Mouse (Mus musculus) C2C12 (cell line): ENCODE data around the gene Phldb1.

Experiments used
- CTCF ChIP-seq: IDR thresholded peaks from one replicate; pipeline ENCODE4 v1.5.1; 2011; ENCODE audit not compliant: control insufficient read depth, insufficient read depth, insufficient read length
- FOSL1 ChIP-seq: IDR thresholded peaks from one replicate; pipeline ENCODE4 v1.8.0; 2011; ENCODE audit warnings: mild to moderate bottlenecking, low read length; ENCODE audit not compliant: poor library complexity, insufficient read depth, severe bottlenecking
- MAX ChIP-seq: IDR thresholded peaks from one replicate; pipeline ENCODE4 v1.6.1; 2011; ENCODE audit warnings: mild to moderate bottlenecking, control low read depth
- MYOD1 ChIP-seq: IDR thresholded peaks from one replicate; pipeline ENCODE4 v1.6.1; 2011; ENCODE audit warnings: low read depth; ENCODE audit not compliant: control insufficient read depth, insufficient read length
- MYOG ChIP-seq: IDR thresholded peaks from one replicate; pipeline ENCODE4 v1.6.1; 2011; ENCODE audit not compliant: control insufficient read depth, insufficient read length; ENCODE audit errors: extremely low read depth
- USF1 ChIP-seq: IDR thresholded peaks from one replicate; pipeline ENCODE4 v1.6.1; 2011; ENCODE audit warnings: low read depth, mild to moderate bottlenecking, control low read depth, moderate library complexity

DNA sequence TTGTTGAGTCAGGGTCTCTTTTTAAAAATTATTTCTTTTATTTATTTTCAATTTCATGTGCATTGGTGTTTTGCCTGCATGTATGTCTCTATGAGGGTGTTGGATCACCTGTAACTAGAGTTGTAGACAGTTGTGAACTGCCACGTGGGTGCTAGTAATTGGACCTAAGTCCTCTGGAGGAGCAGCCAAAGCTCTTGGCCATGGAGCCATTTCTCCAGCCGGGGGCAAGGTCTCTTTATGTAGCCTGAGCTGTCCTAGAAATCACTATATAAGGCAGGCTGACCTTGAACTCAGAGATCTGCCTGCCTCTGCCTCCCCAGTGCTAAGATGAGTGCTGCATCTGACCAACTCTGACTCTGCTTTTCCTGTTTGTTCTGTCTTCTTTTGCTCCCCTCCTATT lies 90.8 kb downstream of the Phldb1 start:
- TF ChIP-seq CTCF (no peak), USF1 (no peak), FOSL1 (no peak), MAX (no peak), MYOD1 (no peak), MYOG (no peak)
